Mouse (Mus musculus) thymus, adult 2 months (tissue): Measurements from ENCODE around the gene Sulf2. TPM values are rescaled to one million over a fixed set of nuclear protein-coding genes. Genes with fewer than 3 reads are reported as not detected.

Experiments used
- DNase-seq: peaks from one replicate; pipeline ENCODE4 v3.0.0; 2021
- H3K27ac ChIP-seq: fragments of 200-500 bp; 2 replicates; pipeline ENCODE4 v1.5.1; 2012; ENCODE audit warnings: low read length, control low read depth; ENCODE audit not compliant: control insufficient read depth, insufficient read depth
- H3K27me3 ChIP-seq: fragments of 200-500 bp; 2 replicates; pipeline ENCODE4 v1.6.1; 2012; ENCODE audit warnings: mild to moderate bottlenecking, low read length, moderate library complexity, mixed read lengths; ENCODE audit not compliant: control insufficient read depth, insufficient read depth
- H3K36me3 ChIP-seq: fragments of 200-500 bp; 2 replicates; pipeline ENCODE4 v1.6.1; 2012; ENCODE audit warnings: mild to moderate bottlenecking, low read length, moderate library complexity; ENCODE audit not compliant: control insufficient read depth, insufficient read depth
- H3K4me1 ChIP-seq: fragments of 200-500 bp; replicated peaks from 2 replicates; pipeline ENCODE4 v1.6.1; 2012; ENCODE audit warnings: low read length; ENCODE audit not compliant: control insufficient read depth, insufficient read depth
- H3K4me3 ChIP-seq: fragments of 200-500 bp; 2 replicates; pipeline ENCODE4 v1.5.1; 2012; ENCODE audit warnings: mild to moderate bottlenecking, low read length, control low read depth, moderate library complexity; ENCODE audit not compliant: control insufficient read depth, insufficient read depth
- CTCF ChIP-seq: fragments of 200-500 bp; IDR thresholded peaks from 2 replicates; pipeline ENCODE4 v1.5.1; 2012; ENCODE audit warnings: mild to moderate bottlenecking, control low read depth, low read length, moderate library complexity, borderline replicate concordance; ENCODE audit not compliant: control insufficient read depth, poor library complexity, insufficient read depth; ENCODE audit errors: extremely low read depth
- POLR2A ChIP-seq: fragments of 200-500 bp; IDR thresholded peaks from 2 replicates; pipeline ENCODE4 v1.6.1; 2012; ENCODE audit warnings: mild to moderate bottlenecking, low read length, control low read depth, moderate library complexity; ENCODE audit not compliant: control insufficient read depth, poor library complexity, insufficient read depth; ENCODE audit errors: extremely low read depth
- WGBS: fragments of 180-500 bp; shearing (Covaris S2); methylation state at CpG from one replicate; pipeline ENCODE4 v1.1.7; 2018; 5-methylcytosine and 5-hydroxymethylcytosine counted together
- polyA plus RNA-seq: library from polyadenylated mRNA; depleted of rRNA; stranded (reverse); fragments of >200 nt; gene quantifications from 2 replicates; pipeline ENCODE4 v1.2.3, GENCODE M21; 2012

Sulf2 gene
- polyA plus RNA-seq, 1 experiment: 24.3 TPM

DNA sequence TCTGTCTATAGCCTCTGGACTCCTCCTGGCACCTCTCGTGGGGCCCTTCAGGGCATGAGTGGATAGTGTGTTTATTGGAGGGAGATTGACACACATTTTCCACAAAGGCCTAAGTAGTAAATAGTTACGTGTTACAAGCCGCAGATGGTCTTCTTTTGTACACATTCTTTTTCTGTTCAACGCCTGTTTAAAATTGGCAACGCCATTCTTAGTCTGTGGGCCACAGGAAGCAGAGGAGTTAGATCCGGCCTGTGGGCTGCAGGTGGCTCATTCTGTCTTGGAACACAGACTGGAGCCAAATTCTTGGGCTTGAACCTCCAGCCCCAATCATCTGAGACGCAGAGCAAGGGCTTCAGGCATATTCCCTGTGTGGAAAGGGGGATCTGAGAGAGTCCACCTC, 9.9 kb upstream of the Sulf2 start:
- no peaks in the 10 kb centered on the region for H3K27me3 ChIP-seq
- 76% methylated on average over 7 of the region's 7 CpGs for WGBS
- peaks cover 5% of the 10 kb centered on the region for H3K4me1 ChIP-seq
- DNase-seq: no peak
- H3K4me3 ChIP-seq: no peak overlapping the region
- TF ChIP-seq CTCF (no peak), POLR2A (no peak)
- no peak overlapping the region for H3K27ac ChIP-seq
- no peaks in the 10 kb centered on the region for H3K36me3 ChIP-seq

DNA sequence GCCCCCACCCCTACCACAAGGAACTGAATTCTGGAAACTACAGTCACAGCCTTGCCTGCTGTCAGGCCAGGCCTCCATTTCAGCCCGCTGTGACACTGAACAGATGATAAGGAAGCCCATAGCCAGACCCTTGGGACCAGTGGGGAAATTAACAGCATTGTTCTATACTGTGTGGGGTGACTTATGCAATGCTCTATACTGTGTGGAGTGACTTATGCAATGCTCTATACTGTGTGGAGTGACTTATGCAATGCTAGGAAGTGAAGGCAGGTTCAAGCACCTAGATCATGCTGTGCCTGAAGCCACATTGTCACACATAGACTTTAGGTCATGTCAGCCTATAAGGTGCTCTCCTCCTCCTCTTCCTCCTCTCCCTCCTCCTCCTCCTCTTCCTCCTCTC, 9.1 kb upstream of the Sulf2 start:
- Histone ChIP-seq H3K36me3 (no peaks in the 10 kb centered on the region), H3K27me3 (no peaks in the 10 kb centered on the region), H3K27ac (no peak overlapping the region), H3K4me3 (no peak overlapping the region), H3K4me1 (no peaks in the 10 kb centered on the region; the same call in 1 of the 2 replicates)
- DNase-seq: no peak
- no peak for TF ChIP-seq CTCF
- 94% methylated on average over 1 of the region's 1 CpGs for WGBS

DNA sequence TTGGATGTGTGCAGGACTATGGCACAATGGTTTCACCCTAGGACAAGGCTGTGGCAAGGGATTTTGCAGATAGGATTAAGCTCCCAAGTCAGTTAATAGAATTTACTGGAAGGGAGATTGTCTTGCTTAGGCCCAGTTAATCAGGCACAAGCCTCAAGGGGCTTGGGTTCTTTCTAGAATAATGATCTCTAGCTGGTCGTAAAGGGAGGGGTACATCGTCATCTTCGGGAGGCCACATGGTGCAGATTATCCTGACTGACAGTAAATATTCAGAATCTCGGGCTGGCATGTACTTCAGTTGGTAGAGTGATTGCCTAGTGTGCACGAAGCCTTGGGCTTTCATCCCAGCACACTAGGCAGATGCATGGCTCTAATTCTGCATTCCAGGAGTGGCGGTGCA, 8.5 kb upstream of the Sulf2 start:
- TF ChIP-seq POLR2A (no peak), CTCF (no peak)
- Histone ChIP-seq H3K27me3 (no peaks in the 10 kb centered on the region), H3K36me3 (no peaks in the 10 kb centered on the region), H3K27ac (no peak overlapping the region), H3K4me3 (no peak overlapping the region), H3K4me1 (no peaks in the 10 kb centered on the region; the same call in 1 of the 2 replicates)
- WGBS: 95% methylated on average over 6 of the region's 6 CpGs
- no peak for DNase-seq

DNA sequence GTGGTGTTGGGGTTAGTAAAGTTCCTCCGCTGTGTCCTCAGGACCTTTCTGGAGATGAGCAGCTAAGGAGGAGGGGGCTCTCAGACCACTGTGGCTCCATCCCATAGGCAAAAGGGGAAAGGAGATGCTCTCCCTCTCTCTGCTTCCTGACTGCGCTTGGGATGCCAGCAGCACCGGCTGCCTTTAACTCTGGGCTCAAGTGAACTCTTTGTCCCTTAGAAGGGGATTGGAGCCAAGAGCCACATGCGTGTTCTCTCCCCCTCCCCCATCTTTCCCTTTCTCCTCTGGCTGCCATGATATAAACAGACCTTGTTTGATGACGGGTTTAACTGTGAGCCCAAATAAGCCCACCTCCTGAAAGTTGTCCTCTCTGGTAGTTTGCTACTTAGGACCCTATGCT, 7.8 kb upstream of the Sulf2 start:
- H3K4me3 ChIP-seq: no peak overlapping the region
- H3K27me3 ChIP-seq: no peaks in the 10 kb centered on the region
- no peaks in the 10 kb centered on the region for H3K36me3 ChIP-seq
- WGBS: 94% methylated on average over 5 of the region's 5 CpGs
- no peak for DNase-seq
- TF ChIP-seq POLR2A (no peak), CTCF (no peak)
- H3K27ac ChIP-seq: no peak overlapping the region
- H3K4me1 ChIP-seq: no peaks in the 10 kb centered on the region

DNA sequence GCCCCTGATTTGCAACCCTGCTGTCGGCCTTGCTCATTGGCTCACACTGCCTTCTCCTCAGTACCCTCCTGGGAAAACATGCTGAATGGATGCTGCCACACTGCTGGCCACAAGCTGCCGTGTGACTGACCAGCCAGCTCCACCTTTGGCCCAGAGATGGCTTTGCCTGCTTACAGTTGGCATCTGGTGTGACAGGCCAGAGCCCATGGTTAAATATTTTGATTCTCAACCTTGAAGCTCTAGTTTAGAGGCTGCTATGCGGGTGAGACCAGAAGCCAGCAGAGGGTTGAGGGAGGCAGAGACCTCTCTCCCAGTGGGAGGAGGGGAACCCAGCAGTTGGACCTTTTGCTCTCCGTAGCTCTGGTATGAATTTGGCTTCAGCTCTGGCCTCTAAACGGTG, 6.7 kb upstream of the Sulf2 start:
- Histone ChIP-seq H3K4me3 (no peak overlapping the region), H3K36me3 (no peaks in the 10 kb centered on the region), H3K4me1 (no peaks in the 10 kb centered on the region), H3K27me3 (no peaks in the 10 kb centered on the region), H3K27ac (no peak overlapping the region)
- no peak for DNase-seq
- WGBS: 95% methylated on average over 5 of the region's 5 CpGs
- TF ChIP-seq POLR2A (no peak), CTCF (no peak)

DNA sequence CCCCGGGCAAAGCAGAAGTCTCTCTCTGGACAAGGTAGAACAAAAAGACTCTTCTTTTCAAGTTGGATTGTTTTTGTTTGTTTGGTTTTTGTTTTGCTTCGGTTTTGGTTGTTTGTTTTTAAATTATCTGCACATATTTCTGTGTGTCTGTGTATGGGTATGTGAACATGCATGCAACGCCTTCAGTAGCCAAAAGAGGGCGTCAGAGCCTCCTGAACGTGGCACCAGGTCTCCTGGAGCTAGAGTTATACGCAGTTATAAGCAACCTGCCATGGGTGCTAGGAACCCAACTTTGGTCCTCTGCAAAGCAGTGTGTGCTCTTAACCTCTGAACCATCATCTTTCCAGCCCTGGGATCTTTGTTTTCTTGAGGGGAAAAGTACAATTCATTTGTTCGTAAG, 3.8 kb upstream of the Sulf2 start:
- peaks cover 7% of the 10 kb centered on the region for H3K27me3 ChIP-seq
- TF ChIP-seq CTCF (no peak), POLR2A (no peak)

More for the DNA sequence above, 3.8 kb upstream of the Sulf2 start:
- peaks cover 3% of the 10 kb centered on the region; the same call in 1 of the 2 replicates for H3K4me1 ChIP-seq
- H3K27ac ChIP-seq: no peak overlapping the region
- no peak overlapping the region for H3K4me3 ChIP-seq
- DNase-seq: no peak
- H3K36me3 ChIP-seq: no peaks in the 10 kb centered on the region
- 94% methylated on average over 7 of the region's 7 CpGs for whole genome bisulfite sequencing
